Mouse (Mus musculus) telencephalon, adult 2 months (tissue): ENCODE measurements around the gene Tnpo3.

Experiments
- DNase-seq: peaks from one replicate; pipeline ENCODE4 v3.0.0-alpha.2; 2011; ENCODE audit warnings: low read depth, low spot score

Tnpo3 gene

DNA sequence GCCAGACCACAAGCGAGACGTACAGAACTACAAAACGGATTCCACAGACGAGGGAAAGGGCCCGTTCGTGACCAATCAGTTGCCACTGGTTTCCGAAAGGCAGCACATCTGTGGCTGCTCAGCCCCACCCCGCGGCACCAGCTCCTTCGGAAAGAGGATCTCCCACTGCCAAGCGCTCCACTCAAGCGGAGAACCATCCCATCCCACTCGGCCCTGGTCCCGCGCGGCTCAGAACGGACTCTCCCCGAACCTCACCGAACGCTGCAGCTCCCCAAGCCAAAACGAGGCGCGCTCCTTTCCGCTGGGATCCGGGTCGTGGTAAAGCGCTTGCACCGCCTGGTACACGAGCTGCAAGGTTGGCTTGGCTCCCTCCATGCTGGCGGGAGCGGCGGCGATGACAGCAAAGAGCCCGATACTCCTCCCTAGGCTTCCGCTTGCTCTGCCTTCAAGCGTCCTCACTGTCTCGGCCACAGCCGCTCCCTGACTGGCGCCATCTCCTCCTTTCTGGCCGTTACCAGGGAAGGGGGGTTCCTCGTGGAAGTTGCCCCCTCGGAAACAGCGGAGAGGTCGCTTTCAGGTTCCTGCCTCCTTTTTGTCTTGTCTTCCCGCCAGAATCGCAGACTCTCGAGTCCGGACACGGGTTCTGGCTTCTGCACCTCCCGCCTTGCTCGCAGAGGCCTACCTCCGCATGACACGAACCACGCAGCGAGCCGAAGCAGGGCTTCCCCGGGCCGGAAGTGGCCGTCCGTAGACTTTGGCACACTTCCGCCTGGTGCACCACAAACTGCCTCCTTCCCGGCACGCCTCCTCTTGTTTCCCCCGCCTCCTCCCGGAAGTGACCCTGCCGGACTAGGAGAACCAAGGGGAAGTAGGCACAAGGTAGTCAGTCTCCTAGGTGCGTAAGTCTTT is at the start of gene Tnpo3:
TSS of gene Tnpo3 (minus strand) at position 777 of the 909 bp plus-strand sequence.
- DNase-seq, result peak; percentile 94

- no peak for DNase-seq
These were observed 49.2 kb upstream of the Tnpo3 start for GRCm38 (mm10) chr6:29658626-29659475.

DNA sequence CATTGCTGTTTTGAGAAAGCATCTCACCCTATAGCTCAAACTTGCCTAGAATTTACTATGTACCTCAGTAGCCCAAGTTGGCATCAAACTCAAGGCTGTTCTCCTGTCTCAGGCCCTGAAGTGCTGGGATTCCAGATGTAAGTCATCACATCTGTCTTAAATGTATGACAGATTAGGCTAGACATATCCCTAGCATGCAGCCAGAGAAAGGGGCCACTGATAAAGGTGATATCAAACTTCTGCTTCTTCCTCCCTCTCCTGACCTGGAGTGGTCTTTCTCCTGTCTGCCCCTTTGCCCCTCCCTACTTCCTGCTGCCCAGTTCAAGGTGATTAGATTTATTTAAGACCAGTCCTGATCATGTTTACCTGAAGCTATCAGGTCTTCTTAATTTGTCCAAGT is 43.6 kb upstream of the Tnpo3 start:
- DNase-seq, result no peak

DNA sequence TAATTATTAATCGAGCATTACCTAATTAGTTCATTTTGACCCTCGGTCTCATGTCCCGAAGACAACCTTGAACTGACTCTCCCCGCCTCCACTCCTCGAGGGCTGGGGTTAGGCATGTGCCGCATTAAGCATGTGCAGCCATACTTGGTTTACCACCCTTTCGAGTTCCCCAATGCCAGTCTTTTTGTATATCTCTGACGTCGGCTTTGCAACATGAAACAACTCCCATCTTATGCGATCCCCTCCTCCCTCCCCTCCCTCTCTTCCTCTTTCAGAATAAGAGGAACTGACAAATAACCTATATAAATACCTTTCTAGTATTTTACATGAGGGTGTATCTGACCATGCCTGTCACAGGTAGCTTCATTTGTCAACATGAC is 40.5 kb upstream of the Tnpo3 start:
- no peak for DNase-seq

DNA sequence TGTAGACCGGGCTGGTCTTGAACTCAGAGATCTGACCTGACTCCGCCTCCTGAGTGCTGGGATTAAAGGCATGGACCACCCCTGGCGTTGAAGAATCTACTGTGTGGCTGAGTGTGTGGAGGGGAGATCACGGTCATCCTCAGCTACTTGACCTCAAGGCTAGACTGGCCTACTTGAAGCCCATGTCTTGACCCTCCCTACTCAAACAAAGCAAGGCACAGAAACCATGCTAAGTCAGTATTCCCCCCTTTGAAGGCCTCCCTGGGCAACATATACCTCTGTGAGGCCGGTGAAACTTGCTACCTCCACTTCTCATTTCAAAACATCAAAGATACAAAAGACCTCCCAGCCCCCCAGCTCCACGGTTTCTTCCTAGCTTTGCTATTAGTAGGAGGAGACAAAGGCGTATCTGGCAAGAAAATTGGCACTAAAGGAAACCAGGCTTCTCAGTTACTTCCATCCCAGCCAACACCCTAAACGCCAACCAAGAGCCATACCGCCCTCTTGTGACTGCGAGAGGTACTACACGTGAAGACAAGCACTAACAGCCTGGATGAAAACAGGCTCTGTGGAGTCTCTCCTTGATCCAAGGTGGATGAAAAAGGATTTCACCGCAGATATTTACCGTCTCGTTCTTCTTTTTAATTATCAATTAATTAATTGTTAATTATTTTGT is 39.9 kb upstream of the Tnpo3 start:
- peak; percentile 46 for DNase-seq

DNA sequence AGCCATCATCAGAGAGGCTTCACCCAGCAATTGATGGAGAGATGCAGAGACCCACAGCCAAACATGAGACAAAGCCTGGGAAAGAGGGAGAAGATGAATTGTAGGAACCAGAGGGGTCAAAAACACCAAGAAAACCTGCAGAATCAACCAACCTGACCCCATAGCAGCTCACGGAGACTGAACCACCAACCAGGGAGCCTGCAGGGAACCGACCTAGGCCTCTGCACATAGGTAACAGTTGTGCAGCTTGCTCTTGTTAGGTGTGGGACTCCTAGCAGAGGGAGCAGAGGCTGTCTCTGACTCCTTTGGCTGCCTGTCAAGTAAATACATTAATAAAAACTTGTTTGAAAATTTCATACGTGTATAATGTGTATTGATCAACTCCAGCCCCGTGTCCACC is 32.1 kb upstream of the Tnpo3 start:
- DNase-seq, result no peak

DNA sequence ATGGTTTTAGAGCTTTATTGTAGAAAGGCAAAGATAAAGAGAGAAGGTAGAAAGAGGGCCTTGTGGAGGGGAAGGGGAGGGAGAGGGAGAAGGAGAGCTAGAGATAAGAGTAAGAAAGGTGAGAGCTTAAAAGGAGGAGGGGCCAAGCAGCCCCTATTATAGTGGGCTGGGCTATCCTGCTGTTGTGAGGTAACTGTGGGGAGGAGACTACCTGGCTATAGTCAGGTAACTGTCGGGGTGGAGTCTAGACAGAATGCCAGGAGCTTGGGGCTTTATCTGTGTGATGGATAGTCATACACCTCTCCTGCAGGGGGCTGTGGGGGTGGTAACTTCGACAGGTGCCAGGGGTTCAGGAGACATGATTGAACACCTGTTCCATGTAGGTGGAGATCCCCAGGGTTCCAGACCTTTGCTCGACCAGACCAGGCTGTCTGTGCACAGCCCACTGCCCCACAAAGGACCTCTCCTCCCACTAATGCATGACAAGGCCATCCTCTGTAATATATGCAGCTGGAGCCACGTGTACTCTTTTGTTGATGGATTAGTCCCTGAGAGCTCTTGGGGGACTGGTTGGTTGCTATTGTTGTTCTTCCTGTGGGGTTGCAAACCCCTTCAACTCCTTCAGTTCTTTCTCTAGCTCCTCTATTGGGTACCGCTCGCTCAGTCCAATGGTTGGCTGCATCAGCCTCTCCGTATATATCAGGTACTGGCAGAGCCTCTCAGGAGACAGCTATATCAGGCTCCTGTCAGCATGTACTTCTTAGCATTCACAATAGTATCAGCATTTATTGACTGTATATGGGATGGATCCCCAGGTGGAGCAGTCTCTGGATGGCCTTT is 30.1 kb upstream of the Tnpo3 start:
- no peak for DNase-seq

GRCm38 (mm10) chr6:29638844-29639460 is 29.3 kb upstream of the Tnpo3 start:
- DNase-seq, result no peak

GRCm38 (mm10) chr6:29637397-29638373 is 28.0 kb upstream of the Tnpo3 start:
- DNase-seq, result no peak

DNA sequence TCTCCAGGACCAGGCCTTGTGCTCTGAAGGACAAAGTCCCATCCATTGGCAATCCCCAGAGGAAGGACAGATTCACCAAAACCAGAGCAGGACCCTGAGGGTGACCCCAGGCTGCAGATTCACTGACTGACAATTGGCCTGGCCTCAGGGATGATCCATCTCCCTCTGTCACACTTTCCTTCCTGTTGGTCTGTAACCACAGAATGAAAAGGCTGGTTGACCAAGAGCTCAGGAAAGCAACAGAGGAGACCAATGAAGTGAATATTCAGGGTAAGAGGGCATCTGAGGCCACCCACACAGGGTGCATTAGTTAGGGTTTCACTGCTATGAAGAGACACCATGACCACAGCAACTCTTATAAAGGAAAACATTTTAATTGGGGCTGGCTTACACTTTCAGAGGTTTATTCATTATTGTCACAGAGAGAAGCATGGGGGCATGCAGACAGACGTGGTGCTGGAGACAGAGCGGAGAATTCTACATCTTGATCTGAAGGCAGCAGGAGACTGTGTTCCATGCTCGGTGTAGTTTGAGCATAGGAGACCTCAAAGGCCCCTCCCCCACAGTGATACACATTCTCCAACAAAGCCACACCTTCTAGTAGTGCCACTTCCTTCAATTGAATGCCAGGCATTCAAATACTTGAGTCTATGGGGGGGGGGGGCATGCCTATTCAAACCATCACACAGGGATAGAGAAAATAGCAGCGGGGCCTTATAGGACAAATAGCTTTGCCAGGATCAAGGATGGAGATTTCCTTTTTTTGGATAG is 26.8 kb upstream of the Tnpo3 start:
- no peak for DNase-seq

- DNase-seq, result no peak
These were observed 24.9 kb upstream of the Tnpo3 start for GRCm38 (mm10) chr6:29634537-29634936.

DNA sequence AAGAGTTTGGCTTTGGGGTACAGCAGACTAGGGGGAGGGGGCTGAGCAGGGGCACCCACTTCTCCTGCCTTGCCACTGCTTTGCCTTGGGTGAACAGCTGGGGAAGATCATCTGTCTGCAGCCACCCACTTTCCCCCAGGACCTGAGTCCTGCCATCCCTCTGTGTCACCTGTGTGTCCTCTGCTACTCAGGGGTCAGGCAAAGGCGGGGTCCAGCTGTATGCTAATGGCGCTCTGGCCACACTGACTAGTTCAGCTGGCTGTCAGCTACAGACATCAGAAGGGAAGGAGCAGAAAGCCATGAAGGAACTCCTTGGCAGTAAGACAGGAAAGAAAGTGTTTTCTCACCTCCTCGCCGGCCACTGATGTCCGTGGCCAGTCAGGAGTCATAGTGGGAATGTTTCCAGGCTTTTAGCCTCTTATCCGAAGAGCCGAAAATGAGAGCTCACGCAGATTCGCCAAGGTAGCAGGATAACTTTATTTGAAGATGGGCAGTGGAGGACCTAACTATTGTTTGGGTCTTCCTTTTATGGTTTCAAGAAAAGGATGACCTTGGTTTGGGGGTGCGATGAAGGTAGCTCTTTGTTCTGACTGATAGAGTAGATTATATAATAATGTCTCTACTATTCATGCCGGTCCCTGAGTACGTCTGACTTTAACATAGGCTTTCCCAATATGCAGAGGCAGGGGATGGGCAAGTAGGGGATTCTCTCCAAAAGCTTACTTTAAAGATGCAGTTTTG is 23.0 kb upstream of the Tnpo3 start:
- DNase-seq, result no peak

DNA sequence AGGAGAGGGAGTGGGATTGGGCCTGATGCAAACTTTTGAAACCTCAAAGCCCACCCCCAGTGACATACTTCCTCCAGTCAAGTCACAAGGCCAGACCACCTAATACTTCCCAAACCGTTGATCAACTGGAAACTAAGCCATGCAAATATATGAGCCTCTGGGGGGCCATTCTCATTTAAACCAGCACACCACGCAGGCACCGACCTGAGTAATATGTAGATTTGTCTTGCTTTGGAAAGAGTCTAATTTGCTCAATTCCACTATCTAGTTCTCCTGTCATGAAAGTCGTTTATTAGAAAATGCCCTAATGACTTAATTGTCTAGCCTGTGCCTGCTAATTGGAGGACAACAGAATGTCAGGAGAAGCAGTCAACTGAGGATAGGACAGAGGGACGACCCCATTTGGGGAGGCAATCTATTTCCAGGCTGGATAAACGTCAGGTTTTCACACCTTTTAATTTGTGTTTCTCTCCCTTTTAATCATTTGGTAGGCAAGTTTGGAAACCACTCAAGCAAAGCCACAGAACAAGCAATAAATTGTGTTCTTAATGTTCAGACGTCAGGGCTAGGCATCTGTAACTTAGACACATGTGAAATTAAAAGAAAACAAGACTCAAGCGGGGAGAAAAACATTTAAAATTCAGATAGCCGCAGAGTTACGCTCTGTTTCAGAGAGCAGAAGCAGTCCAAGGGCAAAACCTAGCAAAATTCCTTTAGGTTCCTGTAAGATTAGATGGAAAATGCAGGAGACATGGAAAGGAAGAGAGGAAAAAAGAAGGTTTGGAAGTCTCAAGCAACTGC is 22.3 kb upstream of the Tnpo3 start:
- no peak for DNase-seq

GRCm38 (mm10) chr6:29630216-29630615 is 20.5 kb upstream of the Tnpo3 start:
- DNase-seq, result no peak

DNA sequence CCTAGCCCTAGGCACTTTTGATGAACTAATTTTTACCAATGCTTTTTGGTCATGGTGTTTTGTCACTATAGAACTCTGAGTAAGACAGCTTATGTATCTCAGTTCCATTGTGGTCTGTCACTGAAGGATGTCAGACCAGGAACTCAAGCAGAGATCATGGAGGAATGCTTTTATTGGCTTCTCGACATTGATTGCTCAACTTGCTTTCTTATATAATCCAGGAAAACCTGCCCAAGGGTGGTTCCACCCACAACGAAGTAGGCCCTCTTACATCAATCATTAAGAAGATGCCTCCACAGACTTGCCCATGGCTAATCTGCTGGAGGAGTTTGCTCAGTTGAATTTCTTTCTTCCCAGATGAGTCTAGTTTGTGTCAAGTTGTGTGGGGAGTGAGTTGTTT is 18.1 kb upstream of the Tnpo3 start:
- no peak for DNase-seq

- no peak for DNase-seq
These were observed 14.2 kb upstream of the Tnpo3 start for GRCm38 (mm10) chr6:29623857-29624256.

DNA sequence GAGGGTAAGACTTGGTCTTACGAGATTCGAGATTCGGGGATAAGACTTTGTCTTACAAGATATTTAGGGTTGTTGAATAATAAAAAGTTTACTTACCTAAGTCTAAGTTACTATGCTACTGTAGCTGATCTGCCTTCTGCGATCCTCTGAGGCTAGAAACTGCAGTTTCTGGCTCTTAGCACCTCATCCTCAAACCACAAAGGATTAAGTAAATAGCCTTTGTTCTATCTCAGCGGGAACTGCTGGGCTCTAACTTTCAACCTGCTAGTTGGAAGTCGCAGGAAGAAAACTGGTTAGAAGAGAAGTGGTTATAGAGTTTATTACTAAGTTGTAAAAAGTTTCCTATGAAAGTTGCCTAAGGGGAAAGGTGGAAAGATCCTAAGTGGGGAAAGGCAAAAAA is 12.6 kb upstream of the Tnpo3 start:
- DNase-seq, result no peak
